Mouse (Mus musculus) CH12.LX (cell line): Measurements from ENCODE around the gene Rasgef1a. TPM values are rescaled to one million over a fixed set of nuclear protein-coding genes. Genes with fewer than 3 reads are reported as not detected.
A peak's percentile ranks its signal among the peaks of the same experiment; 100 is the strongest.

Source experiments
- DNase-seq: peaks from one replicate; pipeline ENCODE4 v3.0.0-alpha.2; 2013; ENCODE audit errors: extremely low read depth
- H3K27ac ChIP-seq: 2 replicates; pipeline ENCODE4 v1.5.1; 2012; ENCODE audit warnings: low read depth, mild to moderate bottlenecking, control low read depth, moderate library complexity; ENCODE audit not compliant: insufficient read depth
- H3K27me3 ChIP-seq: replicated peaks from 2 replicates; pipeline ENCODE3; 2012; ENCODE audit warnings: inconsistent platforms
- H3K36me3 ChIP-seq, 2 experiments: replicated peaks in 1 of 2; 2 replicates each; pipeline versions ENCODE3 to v1.6.1; 2012; ENCODE audit warnings: inconsistent platforms in 1 of 2, low read length in 1 of 2, mild to moderate bottlenecking in 1 of 2, mixed read lengths in 1 of 2, moderate library complexity in 1 of 2; ENCODE audit not compliant: control insufficient read depth in 1 of 2, insufficient read depth in 1 of 2
- H3K4me1 ChIP-seq, 2 experiments: 2 replicates each; pipeline ENCODE4 v1.6.1; 2012; ENCODE audit warnings: inconsistent platforms in 1 of 2, moderate library complexity in 1 of 2; ENCODE audit not compliant: insufficient read depth in 2 of 2, control insufficient read depth in 1 of 2
- H3K4me2 ChIP-seq: 2 replicates; pipeline ENCODE4 v1.6.1; 2012; ENCODE audit warnings: low read depth, mild to moderate bottlenecking, control low read depth; ENCODE audit not compliant: poor library complexity, insufficient read depth, severe bottlenecking
- H3K4me3 ChIP-seq, 3 experiments: fragments of 150-350 bp in 1 of 3; sonication (generic) in 1 of 3; replicated peaks in 1 of 3; 2 replicates each; pipeline versions ENCODE3 to v1.5.1; 2011 to 2012; ENCODE audit warnings: low read depth in 2 of 3, low read length in 2 of 3, mild to moderate bottlenecking in 2 of 3, moderate library complexity in 2 of 3, control low read depth in 1 of 3, improper control_type of control experiment in 1 of 3, inconsistent platforms in 1 of 3, mixed read lengths in 1 of 3; ENCODE audit not compliant: poor library complexity in 1 of 3
- H3K79me2 ChIP-seq: replicated peaks from 2 replicates; pipeline ENCODE4 v1.6.1; 2012; ENCODE audit warnings: mild to moderate bottlenecking, moderate library complexity; ENCODE audit not compliant: control insufficient read depth, poor library complexity, insufficient read depth, severe bottlenecking; ENCODE audit errors: extremely low read depth
- H3K9ac ChIP-seq: 2 replicates; pipeline ENCODE4 v1.6.1; 2012; ENCODE audit warnings: low read depth, mild to moderate bottlenecking, control low read depth, moderate library complexity; ENCODE audit not compliant: insufficient read depth
- H3K9me3 ChIP-seq: replicated peaks from 2 replicates; pipeline ENCODE3; 2012; ENCODE audit warnings: low read length, inconsistent platforms, mixed read lengths
- BHLHE40 ChIP-seq: IDR thresholded peaks from 2 replicates; pipeline ENCODE4 v1.6.1; 2011; ENCODE audit warnings: mild to moderate bottlenecking, low read depth, low read length, improper control_type of control experiment
- CHD2 ChIP-seq: IDR thresholded peaks from 2 replicates; pipeline ENCODE4 v1.6.1; 2011; ENCODE audit warnings: low read length, improper control_type of control experiment
- CTCF ChIP-seq, 2 experiments: IDR thresholded peaks in 1 of 2; conservative IDR thresholded peaks in 1 of 2; 2 replicates each; pipeline ENCODE4 v1.5.1; 2011 to 2012; ENCODE audit warnings: low read depth in 2 of 2, low read length in 2 of 2, improper control_type of control experiment in 1 of 2, inconsistent platforms in 1 of 2, mild to moderate bottlenecking in 1 of 2, moderate library complexity in 1 of 2
- E2F4 ChIP-seq: IDR thresholded peaks from 2 replicates; pipeline ENCODE4 v1.6.1; 2011; ENCODE audit warnings: low read depth, low read length, improper control_type of control experiment; ENCODE audit not compliant: insufficient replicate concordance
- EP300 ChIP-seq: IDR thresholded peaks from 2 replicates; pipeline ENCODE4 v1.6.1; 2011; ENCODE audit warnings: low read length, improper control_type of control experiment
- GABPA ChIP-seq: IDR thresholded peaks from 2 replicates; pipeline ENCODE4 v1.6.1; 2012; ENCODE audit warnings: low read depth, low read length, improper control_type of control experiment, inconsistent platforms; ENCODE audit not compliant: insufficient replicate concordance
- HCFC1 ChIP-seq: IDR thresholded peaks from 2 replicates; pipeline ENCODE4 v1.6.1; 2012; ENCODE audit warnings: low read depth, mild to moderate bottlenecking, inconsistent platforms, low read length, improper control_type of control experiment
- IRF4 ChIP-seq: IDR thresholded peaks from 2 replicates; pipeline ENCODE4 v1.6.1; 2014; ENCODE audit warnings: low read depth, mild to moderate bottlenecking, inconsistent platforms, low read length, improper control_type of control experiment
- JUND ChIP-seq: conservative IDR thresholded peaks from 2 replicates; pipeline ENCODE4 v1.6.1; 2011; ENCODE audit warnings: low read depth, low read length, improper control_type of control experiment
- MAFK ChIP-seq: IDR thresholded peaks from 2 replicates; pipeline ENCODE4 v1.6.1; 2011; ENCODE audit warnings: low read length, improper control_type of control experiment; ENCODE audit not compliant: insufficient replicate concordance
- MAX ChIP-seq: IDR thresholded peaks from 2 replicates; pipeline ENCODE4 v1.6.1; 2011; ENCODE audit warnings: low read length, improper control_type of control experiment
- MAZ ChIP-seq: IDR thresholded peaks from 2 replicates; pipeline ENCODE4 v1.6.1; 2012; ENCODE audit warnings: low read depth, mild to moderate bottlenecking, inconsistent platforms, low read length, improper control_type of control experiment, moderate library complexity
- MEF2A ChIP-seq: IDR thresholded peaks from 2 replicates; pipeline ENCODE4 v1.6.1; 2014; ENCODE audit warnings: low read depth, mild to moderate bottlenecking, inconsistent platforms, low read length, improper control_type of control experiment, borderline replicate concordance
- MXI1 ChIP-seq: IDR thresholded peaks from 2 replicates; pipeline ENCODE4 v1.6.1; 2011; ENCODE audit warnings: mild to moderate bottlenecking, low read depth, low read length, improper control_type of control experiment
- MYC ChIP-seq: IDR thresholded peaks from 2 replicates; pipeline ENCODE4 v1.6.1; 2011; ENCODE audit warnings: low read depth, mild to moderate bottlenecking, improper control_type of control experiment, low read length
- POLR2A ChIP-seq: IDR thresholded peaks from 2 replicates; pipeline ENCODE4 v1.6.1; 2011; ENCODE audit warnings: low read depth, mild to moderate bottlenecking, improper control_type of control experiment, low read length
- SIN3A ChIP-seq: IDR thresholded peaks from 2 replicates; pipeline ENCODE4 v1.6.1; 2012; ENCODE audit warnings: low read length, improper control_type of control experiment, inconsistent platforms
- SMC3 ChIP-seq: IDR thresholded peaks from 2 replicates; pipeline ENCODE4 v1.6.1; 2011; ENCODE audit warnings: low read depth, low read length, improper control_type of control experiment
- TCF12 ChIP-seq: IDR thresholded peaks from 2 replicates; pipeline ENCODE4 v1.6.1; 2014; ENCODE audit warnings: low read depth, mild to moderate bottlenecking, inconsistent platforms, low read length, improper control_type of control experiment
- UBTF ChIP-seq: IDR thresholded peaks from 2 replicates; pipeline ENCODE4 v1.6.1; 2012; ENCODE audit warnings: low read depth, mild to moderate bottlenecking, inconsistent platforms, low read length, improper control_type of control experiment, moderate library complexity
- USF1 ChIP-seq: IDR thresholded peaks from 2 replicates; pipeline ENCODE4 v1.6.1; 2014; ENCODE audit warnings: low read depth, mild to moderate bottlenecking, inconsistent platforms, low read length, improper control_type of control experiment
- ZC3H11A ChIP-seq: IDR thresholded peaks from 2 replicates; pipeline ENCODE4 v1.6.1; 2012; ENCODE audit warnings: low read depth, mild to moderate bottlenecking, inconsistent platforms, low read length, improper control_type of control experiment
- ZMIZ1 ChIP-seq: IDR thresholded peaks from 2 replicates; pipeline ENCODE4 v1.6.1; 2012; ENCODE audit warnings: low read depth, mild to moderate bottlenecking, inconsistent platforms, low read length, improper control_type of control experiment
- ZNF384 ChIP-seq: IDR thresholded peaks from 2 replicates; pipeline ENCODE4 v1.6.1; 2012; ENCODE audit warnings: low read depth, low read length, improper control_type of control experiment, inconsistent platforms
- dilution Hi-C: fragments of 300-500 bp; cut with MboI; formaldehyde crosslinking; loops from 2 replicates; pipeline ENCODE4 v1.14.3; 2020; ENCODE audit warnings: low sequenced_read_pairs; ENCODE audit not compliant: extremely low pct_unique_long_range_greater_than_20kb, extremely low pct_ligation_motif_present
- in situ Hi-C: fragments of 300-500 bp; cut with MboI; formaldehyde crosslinking; loops from 3 replicates; pipeline ENCODE4 v1.14.3; 2019; ENCODE audit warnings: low sequenced_read_pairs, low pct_ligation_motif_present, low pct_unique_long_range_greater_than_20kb, mixed read lengths
- polyA plus RNA-seq: library from polyadenylated mRNA; unstranded; fragments of >175 nt; gene quantifications from 2 replicates; pipeline ENCODE4 v1.2.1, GENCODE M21; 2012; ENCODE audit warnings: low read depth; ENCODE audit not compliant: insufficient read length
- total RNA-seq, 2 experiments: library from RNA; depleted of rRNA; stranded (reverse); fragments of 300-350 nt in 1 of 2; fragments of >200 nt in 1 of 2; gene quantifications; 2 replicates each; pipeline ENCODE4 v1.2.3; 2012 to 2014

Gene Rasgef1a
- total and polyA plus RNA-seq, 3 experiments = 0.13 TPM; not detected in 2

DNA sequence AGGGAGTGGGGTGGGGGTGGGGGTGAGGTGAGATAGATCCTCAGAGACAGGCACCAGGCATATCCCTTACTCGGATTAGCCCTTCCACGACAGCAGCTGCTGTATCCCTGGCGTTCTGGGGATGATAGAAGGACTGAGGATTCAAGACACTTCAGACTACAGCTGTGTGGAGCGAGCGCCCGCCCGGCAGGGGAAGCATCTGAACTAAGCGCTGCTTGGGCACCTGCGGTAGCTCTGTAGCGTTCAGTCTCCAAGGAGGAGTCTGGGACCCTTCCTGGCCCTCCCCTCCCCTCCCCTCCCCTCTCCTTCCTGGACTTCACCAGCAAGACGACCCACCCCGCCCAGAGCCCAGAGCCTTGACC is 54.6 kb downstream of the Rasgef1a start:
- Histone ChIP-seq H3K9ac (no peak overlapping the region), H3K4me1 (peaks cover 0 to 9% of the 10 kb centered on the region in 2 experiments; a peak in 2 of 4 replicates), H3K9me3 (no peaks in the 10 kb centered on the region), H3K4me3 (no peak overlapping the region), H3K4me2 (peak overlapping the region; percentile 82), H3K79me2 (no peaks in the 10 kb centered on the region), H3K27me3 (peaks cover 80% of the 10 kb centered on the region), H3K36me3 (no peaks in the 10 kb centered on the region), H3K27ac (no peak overlapping the region)
- TF ChIP-seq CTCF (conservative IDR thresholded peaks at IDR 0.05 in 1 of 2, IDR thresholded peaks at IDR 0.05 in 1 of 2; ENCODE audit: low read depth in 2 of 2, low read length in 2 of 2) = no peak
- TF ChIP-seq GABPA = no peak
- TF ChIP-seq E2F4 = no peak
- TF ChIP-seq ZMIZ1 = no peak
- no peak for TF ChIP-seq EP300
- TF ChIP-seq MEF2A = no peak
- no peak for TF ChIP-seq ZNF384
- TF ChIP-seq MXI1 = no peak
- TF ChIP-seq POLR2A = no peak
- no peak for TF ChIP-seq MAX
- no peak for TF ChIP-seq MAFK
- no peak for TF ChIP-seq HCFC1
- TF ChIP-seq USF1 = no peak
- no peak for TF ChIP-seq UBTF
- dilution Hi-C loops = no loop called here
- in situ Hi-C loops = no loop called here
- DNase-seq = no peak

DNA sequence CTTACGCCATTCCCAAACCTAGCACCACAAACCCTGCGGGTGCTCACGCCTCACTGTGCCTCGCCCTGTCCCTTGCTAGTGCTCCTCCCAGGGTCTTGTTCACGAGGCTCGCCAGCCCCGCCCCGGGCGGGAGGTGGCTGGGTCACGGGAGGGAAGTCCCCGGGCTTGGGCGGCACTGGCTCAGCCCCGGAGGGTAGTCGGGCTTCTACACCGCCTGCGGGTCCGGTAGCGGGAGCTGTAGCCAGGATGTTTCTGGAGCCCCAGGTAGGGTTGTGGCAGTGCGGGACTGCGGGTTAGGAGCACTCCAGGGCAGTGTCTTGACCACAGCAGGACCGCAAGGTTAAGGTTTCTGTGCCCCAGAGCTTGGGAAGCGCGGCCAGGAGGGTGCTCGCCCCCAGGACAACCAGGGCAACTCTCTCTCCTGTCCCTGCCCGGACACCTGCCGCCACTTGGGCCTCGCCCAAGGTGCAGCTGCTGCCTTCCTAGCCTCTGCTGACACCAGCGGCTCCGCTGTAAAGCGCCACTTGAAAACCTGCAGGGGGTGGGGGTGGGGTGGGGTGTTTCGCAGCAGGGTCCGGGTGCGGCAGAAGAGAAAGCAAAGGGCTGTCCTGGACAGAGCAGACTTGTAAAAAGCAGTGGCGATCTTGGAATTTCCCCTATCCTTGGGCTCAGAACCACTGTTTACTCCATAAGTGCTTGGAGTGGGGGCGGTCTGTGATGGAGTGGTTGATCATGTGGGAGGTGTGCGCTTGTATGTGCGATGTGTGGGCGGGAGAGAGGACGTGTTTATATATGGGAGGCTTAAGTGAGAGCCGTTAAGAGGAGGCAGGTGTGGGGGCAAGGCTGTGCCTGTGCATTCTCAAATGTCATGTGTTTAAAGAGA is 55.2 kb downstream of the Rasgef1a start:
- Histone ChIP-seq H3K4me1 (peaks cover 0 to 9% of the 10 kb centered on the region in 2 experiments; a peak in 2 of 4 replicates), H3K9ac (no peak overlapping the region), H3K27ac (no peak overlapping the region), H3K4me3 (peak overlapping the region in 1 of 3 experiments; percentile 48), H3K4me2 (peak overlapping the region; percentile 82), H3K27me3 (peaks cover 80% of the 10 kb centered on the region), H3K79me2 (no peaks in the 10 kb centered on the region), H3K36me3 (no peaks in the 10 kb centered on the region), H3K9me3 (no peaks in the 10 kb centered on the region)
- dilution Hi-C loops = no loop called here
- peak; percentile 4 for DNase-seq
- TF ChIP-seq MYC = no peak
- no peak for TF ChIP-seq SMC3
- 0 out of 2 replicates have a peak, but pooled peaks have one; percentile 22 for TF ChIP-seq MAX
- no peak for TF ChIP-seq MAZ
- TF ChIP-seq ZC3H11A = no peak
- TF ChIP-seq TCF12 = 0 out of 2 replicates have a peak, but pooled peaks have one; percentile 13
- TF ChIP-seq MAFK = no peak
- no peak for TF ChIP-seq SIN3A
- no peak for TF ChIP-seq POLR2A
- no peak for TF ChIP-seq ZMIZ1
- no peak for TF ChIP-seq ZNF384
- TF ChIP-seq BHLHE40 = peak; percentile 25; the same call in 1 of the 2 replicates
- 0 out of 2 replicates have a peak, but pooled peaks have one; percentile 13 for TF ChIP-seq IRF4
- TF ChIP-seq UBTF = 0 out of 2 replicates have a peak, but pooled peaks have one; percentile 49
- no peak for TF ChIP-seq EP300
- TF ChIP-seq JUND = no peak
- no peak for TF ChIP-seq CHD2
- in situ Hi-C loops = no loop called here
